Mouse (Mus musculus) gastrocnemius, adult 18-20 months (tissue): ENCODE measurements at regions not wholly inside any gene's neighbourhood (a gene's known extent, or its start where the extent isn't known, plus 50 kb on each side); places are given as distances from the start of the nearest gene placed in this dataset.

Source experiments
- DNase-seq: peaks from one replicate; pipeline ENCODE4 v3.0.0; 2021; ENCODE audit warnings: low spot score

DNA sequence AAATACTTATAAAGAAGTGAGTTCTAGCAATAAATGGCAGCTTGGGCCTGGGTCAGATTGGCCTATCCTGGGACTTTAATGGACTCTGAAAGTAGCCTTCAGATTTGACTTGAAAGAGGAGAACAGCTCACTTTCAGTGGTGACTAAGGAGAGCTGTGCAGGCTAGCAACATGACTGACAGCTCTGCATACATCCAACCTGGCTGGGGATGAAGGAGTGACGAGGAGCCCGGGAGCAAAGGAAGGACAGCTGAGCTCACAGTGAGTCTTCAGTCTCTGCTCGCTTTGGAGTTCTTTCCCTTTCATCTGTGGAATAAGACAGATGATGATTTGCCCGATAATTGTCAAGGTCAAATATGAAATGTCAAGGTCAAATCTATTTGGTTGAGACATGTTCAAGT lies 172.7 kb upstream of the Klf4 start:
- DNase-seq = no peak

DNA sequence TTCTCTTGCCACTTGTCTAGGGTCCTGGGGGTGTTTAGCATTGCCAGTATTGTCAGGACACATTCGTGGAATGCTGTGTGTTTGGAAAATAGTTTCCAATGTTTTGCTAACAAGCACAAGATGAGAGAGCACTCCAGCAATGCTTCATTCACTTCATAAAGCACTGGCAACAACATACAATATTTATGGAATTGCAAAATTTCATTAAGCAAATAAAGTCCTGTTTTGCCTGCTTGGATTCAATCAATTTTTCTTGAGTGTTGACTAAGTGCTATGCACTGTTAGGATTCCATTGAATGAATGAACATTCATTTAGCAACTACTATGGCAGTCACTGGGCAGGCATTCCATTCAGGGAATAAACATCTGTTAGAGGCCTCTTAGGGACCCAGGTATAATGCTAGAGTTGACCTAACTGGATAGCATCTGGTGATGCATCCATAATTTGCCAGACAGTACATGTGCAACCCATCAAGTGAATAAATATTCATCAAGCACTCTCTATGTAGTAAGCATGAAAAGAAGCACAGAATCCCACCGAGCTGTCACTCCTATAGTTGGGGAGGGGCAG lies 171.2 kb upstream of the Klf4 start:
- no peak for DNase-seq

DNA sequence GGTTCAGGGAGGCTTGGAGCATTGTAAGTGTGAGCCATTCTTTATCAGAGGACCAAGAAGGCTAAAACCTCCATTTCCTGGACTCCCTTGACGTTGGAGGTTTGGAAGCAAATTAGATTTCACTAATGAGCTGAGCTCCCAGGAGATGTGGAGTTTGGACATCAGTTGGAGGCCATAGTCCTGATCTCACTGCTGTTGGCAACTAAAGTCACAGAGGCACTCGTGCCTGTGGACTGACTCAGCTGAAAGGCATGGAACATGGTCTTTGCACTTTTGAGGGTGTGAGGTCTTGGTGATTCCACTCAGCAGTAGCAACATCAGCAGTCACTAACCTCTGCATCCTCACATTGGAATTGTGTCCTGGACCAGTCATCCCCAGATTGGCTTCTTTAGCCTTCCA lies 169.1 kb upstream of the Klf4 start:
- peak; percentile 50 for DNase-seq

DNA sequence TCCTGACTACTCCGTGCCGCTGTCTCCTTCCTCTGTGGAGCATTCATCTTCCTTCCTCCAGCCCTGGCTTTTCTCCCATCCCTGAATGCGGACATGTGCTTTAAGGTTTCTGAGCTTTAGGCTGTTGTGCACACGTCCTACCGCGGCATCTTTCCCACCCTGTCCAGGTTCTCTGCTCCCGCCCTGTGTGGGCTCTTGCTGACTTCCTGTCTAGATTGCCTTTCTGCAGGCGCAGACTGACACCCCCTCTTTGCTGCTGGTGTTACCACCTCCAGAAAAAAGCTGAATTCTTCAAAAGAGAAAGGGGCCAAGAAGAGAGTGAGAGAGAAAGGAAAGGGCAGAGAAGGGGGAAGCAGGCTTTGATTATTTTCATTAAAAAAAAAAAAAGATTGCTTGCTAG lies 167.7 kb upstream of the Klf4 start:
- no peak for DNase-seq

DNA sequence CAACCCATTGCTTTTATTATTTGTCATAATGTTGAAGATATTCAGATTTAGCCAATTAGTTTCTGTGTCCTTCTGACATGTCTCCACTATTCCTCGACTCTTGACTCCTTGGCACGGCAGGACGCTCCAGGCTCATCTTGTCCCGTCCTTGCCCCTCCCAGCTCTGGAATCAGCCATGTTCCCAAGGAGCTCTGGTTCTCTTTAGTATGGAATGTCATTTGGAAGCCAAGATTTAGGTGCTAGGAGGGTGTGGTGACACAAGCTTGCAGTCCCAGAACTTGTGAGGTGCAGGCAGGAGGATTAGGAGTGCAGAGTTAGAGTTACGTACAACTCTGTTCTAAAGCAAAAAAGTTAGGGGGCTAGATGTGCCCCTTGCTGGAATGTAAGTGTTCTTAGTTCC lies 166.9 kb upstream of the Klf4 start:
- no peak for DNase-seq

DNA sequence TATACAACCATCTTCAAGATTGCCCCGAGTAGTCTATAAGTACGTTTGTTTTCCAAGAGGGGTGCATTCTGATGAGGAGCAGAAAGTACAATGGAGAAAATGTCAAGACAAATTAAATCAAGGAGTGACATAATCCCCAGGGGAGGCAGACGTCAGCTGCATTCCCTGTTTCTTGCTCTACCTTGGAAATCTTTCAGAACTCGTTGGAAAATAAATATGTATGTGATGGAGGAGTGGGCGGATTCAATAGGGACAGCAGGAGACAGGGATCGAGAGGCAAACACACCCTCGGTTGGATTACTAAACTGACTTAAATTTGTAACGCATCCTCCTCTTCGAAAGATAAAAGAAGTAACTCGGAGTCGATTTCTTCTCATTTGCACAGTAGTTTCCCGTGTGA lies 164.8 kb upstream of the Klf4 start:
- DNase-seq = no peak

DNA sequence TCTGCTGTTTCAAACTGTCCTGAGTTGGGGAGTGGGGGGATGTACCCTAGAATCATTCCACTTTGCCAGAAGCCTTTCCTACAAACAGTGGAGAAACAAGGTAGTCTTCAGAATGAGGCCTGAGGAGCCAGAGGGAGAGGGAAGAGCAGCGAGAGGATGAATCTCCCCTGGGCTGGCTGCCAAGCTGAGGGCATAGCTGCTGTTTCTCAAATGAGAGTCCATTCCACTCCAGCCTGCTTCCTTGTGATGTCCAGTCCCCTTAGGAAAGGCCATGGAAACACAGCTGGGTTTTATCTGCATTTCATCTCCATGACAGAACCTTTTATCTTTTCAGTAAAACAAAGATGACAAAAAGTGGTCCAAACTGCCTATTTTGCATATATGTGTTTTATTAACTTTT lies 164.2 kb upstream of the Klf4 start:
- no peak for DNase-seq

DNA sequence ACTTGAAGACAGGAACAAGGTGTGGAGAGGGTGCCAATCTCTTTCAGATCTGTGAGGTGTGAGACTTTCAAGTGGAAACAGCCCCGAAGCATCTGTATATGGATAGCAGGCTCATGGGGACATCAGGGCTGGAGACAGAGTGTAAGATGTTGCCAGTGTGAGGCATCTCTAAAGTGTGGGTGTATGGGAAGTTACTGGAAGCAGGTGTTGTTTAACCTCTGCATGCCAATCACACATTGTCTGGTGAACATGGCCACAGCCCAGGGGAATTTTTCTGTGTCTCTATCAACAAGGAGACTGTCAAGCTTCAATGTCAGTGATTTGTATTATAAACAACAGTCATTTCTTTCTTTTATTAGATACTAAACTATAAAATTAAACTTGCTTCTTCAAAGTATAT lies 163.0 kb upstream of the Klf4 start:
- DNase-seq = no peak

DNA sequence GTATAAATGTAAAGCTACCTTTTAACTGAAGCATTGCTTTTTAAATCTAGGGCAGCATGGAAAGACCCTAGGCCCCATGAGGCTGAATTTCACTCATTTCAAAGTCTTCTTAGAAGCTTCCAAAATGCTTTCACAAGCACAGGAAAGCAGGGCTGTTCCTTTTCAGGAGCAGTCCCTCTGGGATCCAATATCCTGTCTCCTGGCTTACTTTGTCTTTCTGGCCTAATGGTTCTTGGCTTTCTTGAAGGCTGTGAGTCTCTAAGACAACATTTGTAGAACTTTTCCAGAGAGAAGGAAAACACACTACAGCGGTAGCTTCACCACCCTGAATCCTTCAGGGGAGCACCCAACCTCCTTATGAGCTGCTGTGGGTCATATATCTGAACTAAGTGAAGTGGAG lies 157.2 kb upstream of the Klf4 start:
- DNase-seq = peak; percentile 38

DNA sequence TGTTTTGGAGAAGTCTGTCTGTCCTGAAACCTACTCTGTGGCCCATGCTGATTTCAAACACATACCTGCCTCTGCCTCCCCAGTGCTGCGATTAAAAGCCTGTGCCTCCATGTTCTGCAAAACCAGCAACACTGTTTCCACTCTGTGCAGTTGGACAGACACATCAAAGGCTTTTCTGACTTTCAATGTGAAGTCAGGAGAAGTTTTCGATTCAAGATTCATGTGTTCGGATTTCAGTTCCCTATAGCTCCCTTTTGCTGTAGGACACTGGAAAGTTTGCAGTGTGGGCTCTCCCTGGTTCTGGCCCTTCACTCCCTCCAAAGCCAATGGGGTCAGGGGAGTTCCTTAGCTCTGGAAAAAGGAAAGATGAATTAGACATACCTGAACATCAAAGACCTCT lies 154.5 kb upstream of the Klf4 start:
- DNase-seq = no peak

DNA sequence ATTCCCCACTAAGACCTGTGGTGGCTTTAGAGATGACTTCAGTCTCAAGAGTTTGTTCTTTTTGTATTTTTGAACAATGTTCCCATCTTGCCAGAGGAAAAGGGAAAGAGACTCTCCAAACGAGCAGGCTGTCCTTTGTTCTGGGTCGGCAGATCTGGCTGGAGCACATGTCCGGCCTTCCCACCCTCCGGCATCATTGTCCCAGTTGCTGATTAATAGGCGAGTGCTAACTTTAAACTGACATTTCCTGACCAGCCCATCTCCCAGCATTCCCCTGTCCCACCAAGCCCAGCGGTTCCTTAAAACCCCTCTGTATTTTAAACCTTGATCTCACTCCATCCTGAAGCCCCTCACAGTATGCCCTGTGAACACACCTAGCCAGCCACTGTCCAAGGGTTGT lies 140.0 kb upstream of the Klf4 start:
- no peak for DNase-seq

DNA sequence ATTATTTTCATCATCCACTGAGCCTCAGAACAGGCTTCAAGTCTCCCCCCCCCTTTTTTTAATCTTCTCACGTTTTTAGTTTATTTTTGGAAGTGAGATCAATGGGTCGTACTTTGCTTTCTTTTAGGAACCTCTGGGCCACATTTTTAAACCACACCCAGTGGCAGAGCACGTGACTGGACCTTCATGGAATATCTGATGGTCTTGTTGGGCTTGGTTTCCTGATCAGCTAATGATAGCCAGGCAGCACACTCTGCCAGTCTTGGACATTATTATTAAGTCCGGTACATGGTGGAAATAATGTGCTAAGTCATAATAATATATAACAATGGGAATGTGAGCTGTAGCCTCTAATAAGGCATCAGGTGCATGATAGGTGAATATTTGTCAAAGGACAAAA lies 138.0 kb upstream of the Klf4 start:
- no peak for DNase-seq

DNA sequence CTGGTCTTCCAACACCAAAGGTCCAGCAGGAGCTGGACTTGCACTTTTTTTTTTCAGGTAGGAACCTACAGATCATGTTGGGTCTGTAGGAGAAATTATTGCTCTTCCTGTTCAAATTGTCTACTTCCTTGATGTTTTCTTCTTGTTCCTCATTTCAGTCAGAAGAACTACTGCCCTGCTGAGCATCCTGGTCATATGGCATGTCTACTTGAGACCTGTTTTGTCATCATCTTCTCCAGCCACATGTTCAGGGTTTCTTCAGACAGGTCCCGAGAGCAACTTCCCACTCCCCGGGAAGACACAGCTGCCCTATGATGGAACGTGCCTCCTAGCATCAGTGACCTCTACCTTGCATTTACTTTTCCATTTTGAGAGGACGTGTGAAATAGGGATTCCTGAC lies 132.6 kb upstream of the Klf4 start:
- DNase-seq = no peak

DNA sequence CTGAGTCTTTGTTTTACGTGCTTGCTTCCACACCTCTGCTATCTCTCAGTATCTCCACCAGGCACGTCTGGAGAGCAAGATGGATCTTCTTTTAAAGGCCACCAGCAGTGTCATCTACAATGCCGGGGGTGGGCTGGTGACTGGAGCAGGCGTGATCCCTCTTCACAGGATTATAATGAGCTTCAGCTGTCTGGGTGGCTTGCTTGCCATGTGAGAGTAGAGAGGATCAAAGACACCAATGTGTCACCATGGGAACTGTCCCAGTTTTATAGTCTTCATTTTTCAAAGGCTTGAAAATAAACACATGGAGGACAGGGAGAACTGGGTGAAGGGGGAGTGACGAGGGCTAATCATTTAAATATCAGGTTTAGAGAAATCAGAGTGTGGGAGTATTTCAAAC lies 131.6 kb upstream of the Klf4 start:
- no peak for DNase-seq

DNA sequence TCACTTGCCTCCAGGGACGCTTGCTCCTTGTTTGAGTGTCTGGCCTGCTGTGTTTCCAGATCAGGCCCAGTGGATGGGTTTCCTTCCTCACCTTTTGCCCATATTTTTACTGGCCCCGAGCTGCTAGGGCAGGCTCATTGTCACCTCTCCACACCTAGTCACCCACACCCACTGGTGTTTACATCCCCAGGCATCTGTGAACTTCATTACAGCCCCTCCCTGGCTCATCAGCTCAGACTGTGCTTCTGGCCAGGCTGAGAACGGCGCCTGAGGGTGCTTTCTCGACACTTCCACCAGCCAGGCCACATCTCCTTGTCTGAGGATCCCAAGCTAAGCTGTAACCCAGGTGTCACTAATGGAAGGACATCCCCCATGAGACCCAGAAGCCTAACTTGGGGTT lies 129.8 kb upstream of the Klf4 start:
- DNase-seq = peak; percentile 28

DNA sequence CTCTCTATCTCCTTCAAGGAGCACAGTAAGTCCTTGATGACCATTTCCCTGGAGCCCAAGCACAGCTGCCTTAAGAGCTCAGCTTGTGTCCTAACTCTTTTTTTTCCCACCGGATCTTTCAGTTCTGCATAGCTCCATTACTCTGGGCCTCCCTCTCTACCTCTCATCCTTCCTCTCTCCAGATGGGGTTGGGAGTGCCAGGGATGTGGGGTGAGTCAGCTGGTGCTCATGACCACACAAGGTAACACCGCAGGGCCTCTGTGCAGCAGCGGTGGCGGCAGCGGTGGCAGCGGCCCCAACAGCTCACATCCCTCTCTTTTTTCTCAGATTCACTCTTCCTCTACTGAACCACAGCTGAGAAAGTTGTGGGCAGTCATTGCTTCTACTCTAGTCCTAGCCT lies 126.6 kb upstream of the Klf4 start:
- no peak for DNase-seq

DNA sequence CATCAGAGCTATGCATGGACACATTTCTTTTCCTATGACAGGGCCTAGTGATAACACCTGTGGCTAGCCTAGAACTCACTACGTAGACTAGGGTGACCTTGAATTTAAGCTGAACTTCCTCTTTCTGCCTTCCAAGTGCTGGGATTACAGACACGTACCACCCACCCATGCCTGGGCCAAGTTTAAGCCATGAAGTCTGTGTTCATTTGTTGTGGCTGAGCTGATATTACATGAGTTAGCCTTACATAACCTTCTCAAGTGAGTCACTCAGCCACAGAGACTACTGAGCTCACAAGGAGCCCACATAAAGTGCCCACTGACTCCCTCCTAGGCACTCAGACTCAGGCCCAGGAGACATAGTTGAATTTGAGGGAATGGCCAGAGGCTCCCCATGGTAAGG lies 123.1 kb upstream of the Klf4 start:
- DNase-seq = no peak

DNA sequence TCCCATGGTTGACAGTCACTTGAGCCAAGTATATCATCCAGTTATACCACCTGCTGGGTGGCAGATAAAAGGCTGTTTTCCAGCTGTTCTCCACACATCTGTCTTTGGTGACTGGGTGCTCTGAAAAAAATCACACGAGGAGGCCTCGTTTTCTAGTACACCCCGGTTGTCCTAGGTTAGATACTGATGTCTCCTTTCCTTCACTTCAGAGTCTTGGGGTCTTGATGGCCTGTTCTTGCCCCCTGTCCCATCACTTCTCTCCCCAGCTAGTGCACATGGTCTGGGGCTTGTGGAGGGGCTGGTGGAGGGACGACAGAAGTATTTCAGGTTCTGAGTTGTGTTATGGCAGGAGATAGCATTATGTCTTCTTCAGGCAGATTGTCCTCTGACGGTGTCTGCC lies 120.4 kb upstream of the Klf4 start:
- no peak for DNase-seq

DNA sequence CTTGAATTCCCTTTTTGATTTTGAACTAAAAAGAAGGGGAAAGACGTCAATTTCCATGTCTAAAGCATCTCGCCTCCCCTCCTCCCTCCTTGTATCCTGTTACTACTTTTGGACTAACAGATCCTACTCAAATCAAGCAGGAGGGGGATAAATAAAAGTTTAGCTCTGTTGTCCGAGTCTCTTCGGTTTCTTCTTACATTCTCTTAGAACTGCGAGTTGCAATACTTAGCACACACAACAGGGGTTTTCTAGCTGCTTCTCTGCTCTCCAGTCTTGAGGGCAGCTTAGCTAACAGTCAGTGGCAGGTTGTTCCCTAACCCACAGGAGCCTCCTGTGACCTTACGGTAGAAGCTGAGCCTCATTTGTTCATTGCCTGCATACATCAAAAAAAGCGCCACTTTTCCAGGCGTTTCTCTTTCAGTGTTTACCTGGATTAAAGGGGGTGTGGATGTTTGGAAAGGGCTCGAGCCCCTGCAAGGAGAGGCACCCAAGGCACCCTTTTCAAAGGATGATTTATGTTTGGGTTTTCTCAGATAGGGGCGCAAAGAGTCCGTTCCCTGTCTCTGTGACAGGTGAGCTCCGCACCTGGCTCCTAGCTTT lies 119.6 kb upstream of the Klf4 start:
- DNase-seq = peak; percentile 10

DNA sequence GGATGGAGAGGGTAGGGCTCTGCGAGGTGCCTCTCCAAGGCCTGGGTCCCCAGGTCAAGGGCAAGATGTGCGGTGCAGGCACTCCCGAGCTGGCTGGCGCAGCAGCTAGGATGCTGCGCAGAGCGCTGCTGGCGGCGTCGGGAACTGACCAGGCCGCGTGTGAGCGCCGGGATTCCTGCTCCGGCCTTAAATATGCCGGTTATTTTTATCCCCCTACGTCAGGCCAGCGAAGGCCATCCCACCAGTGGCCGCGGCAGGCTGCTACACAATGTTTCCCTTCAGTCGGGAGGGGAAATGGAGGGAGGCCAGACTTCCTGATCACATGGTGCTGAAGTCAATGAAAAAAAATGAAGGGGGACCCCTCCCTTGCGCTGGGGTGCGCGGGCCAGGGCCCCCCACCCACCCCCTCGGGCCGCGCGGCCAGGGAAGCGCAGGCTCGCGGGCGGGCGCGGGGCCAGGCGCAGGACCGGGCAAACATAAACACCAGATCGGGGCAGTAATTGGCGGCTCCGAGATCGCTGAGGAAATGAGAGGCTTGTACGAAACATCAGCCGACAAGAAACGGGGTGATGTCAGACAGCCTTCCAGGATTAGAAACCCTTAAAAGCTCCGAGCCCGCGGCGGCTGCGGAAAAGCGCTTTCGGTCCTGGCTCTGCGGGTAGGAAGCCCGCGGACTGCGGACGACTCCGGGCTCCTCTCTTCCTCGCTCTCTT lies 118.9 kb upstream of the Klf4 start:
- peak; percentile 96 for DNase-seq

DNA sequence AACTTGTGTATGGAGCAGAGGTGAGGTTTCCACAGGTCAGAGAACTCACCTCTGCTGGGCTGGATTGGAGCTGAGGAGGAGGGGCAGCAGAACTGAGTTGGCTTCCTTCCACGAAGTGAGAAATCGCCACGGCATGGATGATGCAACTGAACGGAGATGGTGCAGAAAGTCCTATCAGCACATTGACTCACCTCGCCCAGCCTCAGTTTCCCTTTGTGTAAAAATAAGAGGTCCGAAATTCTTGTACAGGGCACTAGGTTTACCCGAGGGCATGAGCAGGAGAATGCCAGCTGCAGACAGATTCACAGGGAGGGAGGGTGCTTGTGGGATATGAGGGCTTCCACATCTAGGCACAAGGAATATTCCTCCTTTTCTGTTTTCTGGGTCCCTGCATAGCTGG lies 117.9 kb upstream of the Klf4 start:
- peak; percentile 48 for DNase-seq

DNA sequence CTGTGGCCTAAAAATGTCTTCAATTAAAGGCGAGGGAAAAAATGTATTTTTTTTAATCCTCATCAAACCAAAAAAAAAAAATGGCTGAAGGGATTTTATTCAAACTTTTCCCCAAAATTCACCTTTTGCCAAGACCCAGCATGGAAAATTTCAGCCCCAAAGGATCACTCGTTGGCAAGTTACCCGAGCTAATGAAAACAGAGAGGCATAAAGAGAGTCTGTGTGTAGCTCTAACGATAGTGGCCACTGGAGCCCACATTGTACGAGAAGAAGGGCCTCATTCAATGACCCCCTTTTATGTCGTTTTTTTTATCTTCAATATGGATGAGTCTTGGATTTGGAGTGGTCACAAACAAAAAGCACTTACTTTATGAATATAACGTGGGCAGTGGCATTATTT lies 116.1 kb upstream of the Klf4 start:
- DNase-seq = no peak

DNA sequence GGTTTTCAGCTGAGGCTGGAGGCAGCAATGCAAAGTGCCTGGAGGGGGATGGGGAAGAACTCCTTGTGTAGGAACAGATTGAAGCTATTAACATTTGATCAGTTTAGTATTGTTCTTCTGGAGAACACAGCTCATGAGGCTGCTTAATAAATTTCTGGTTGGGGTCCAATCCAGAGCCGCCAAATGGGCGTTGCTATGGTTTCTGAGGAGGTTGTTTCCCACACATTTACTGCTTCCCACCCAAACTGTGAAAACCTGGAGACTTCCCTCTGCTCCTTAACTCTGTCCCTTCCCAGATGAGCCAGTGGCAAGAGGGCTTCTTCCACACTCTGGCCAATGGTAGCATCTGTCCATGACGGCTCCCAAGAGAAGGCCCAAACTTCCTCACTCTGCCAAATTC lies 113.2 kb upstream of the Klf4 start:
- DNase-seq = peak; percentile 38

DNA sequence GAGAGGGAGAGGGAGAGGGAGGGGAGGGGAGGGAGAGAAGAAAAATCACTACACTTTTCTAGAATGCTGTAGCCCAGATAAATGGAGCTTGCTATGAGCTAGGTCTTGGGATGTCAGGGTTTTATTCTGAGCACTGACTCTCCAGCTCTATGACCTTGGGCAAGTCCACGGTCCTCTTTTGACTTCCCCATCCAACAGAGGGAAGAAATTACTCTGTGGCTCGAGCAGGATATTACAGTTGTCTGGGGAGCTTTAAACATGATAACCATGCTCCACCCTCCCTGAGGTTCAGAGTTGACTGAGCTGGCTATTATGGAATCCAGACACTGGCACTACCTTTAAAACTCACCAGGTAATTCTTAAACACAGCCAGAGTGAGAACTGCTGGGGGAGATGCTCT lies 112.6 kb upstream of the Klf4 start:
- DNase-seq = no peak
